Mouse (Mus musculus): Measurements from ENCODE around the gene Gtf3c1.

Gtf3c1 gene

DNA sequence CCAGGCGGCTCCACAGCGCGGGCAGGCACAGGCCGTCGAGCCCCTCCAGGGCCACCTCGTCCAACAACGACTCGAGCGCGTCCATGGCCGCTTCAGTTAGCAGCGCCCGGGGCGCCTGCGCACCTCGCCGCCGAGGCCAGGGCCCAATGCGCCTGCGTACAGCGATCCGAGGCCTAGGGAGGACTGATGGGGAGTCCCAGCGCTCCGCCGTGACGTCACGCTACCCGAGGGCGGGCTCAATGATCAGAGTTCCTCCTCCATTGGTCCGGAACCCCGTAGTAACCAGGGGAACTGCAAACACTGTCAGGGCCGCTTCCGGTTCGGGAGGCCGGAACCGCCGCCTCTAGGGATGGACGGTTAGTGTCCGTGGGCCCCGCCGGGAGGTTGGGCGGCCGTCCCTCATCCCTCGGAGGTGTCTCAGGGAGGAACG lies at the start of gene Gtf3c1, which contains the start of gene D430042O09Rik:
Gene Gtf3c1 (minus strand): TSS at position 188 of the 430 bp plus-strand sequence.
Gene D430042O09Rik (plus strand): TSS at position 296 of the 430 bp plus-strand sequence.
- peak; percentile 21; the same call in 1 of the 2 replicates for TF ChIP-seq GATA4 (IDR thresholded peaks at IDR 0.05; ENCODE audit: insufficient replicate concordance, low read length)

DNA sequence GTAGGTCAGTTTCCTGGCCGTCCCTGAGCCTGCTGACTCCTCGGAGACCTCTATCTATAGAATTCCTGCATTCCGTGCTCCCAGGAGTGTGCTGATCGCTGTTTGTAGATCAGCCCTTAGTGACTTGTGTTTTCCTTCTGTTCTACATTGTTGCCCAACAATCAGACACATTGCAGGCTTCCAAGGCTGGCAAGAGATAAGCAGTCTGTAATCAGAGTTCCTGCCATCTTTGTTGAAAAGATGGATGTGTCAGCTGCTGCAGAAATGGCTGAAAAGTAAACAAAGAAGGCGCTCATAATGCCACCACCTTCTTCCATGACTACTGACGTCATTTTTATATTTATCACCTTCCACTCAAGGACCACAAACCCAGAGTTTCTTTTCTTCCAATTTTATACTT lies 49.2 kb upstream of the Gtf3c1 start:
- no peak for TF ChIP-seq GATA4 (IDR thresholded peaks at IDR 0.05; ENCODE audit: insufficient replicate concordance, low read length)

DNA sequence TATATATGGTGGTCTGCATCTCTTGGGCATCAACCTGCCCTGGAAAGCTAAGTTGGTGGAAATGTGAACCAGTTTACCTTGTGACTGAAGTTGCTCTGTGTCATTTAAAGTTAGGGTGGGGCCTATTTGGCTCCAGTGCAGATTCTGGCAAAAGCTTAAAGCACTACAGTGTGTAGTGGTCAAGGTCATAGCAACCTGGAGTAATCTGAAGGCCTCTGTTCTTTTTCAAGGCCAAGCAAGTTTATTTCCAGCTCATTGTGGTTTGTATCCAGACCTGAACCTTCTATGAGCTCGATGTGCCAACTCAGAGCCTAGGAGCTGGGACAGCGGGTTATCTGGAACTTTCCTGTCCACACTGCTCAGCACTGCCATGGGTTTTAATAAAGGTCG lies 45.7 kb upstream of the Gtf3c1 start:
- TF ChIP-seq GATA4 (IDR thresholded peaks at IDR 0.05; ENCODE audit: insufficient replicate concordance, low read length), result no peak

DNA sequence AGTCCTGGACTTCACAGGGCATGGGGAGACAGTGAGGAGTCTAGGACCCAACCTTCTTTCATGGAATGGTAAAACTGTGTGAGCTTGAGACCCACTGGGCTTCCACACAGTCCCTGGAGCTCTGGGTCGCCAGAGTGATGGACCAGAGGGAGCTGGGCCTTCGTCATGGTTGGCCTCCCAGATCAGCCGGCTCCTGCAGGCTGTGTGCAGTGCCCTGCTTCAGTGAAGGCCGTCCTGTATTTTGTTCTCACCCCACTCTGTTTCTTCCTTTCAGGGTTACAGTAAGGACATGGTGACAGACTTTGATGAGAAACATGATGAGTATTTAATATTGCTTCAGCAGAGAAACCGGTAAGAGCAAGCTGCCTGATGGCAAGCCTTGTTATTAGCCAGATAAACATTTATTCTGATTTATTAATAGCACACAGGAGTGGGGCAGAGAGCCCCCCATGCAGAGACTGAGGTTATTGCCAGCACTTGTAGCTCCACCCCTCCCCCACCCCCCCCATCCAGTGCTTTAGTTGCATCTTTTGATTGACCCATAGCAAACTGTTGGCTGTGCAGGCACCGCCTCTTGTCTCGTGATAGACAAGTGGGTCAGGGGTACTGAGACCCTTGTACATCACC lies 45.2 kb upstream of the Gtf3c1 start:
- no peak for TF ChIP-seq GATA4 (IDR thresholded peaks at IDR 0.05; ENCODE audit: insufficient replicate concordance, low read length)

DNA sequence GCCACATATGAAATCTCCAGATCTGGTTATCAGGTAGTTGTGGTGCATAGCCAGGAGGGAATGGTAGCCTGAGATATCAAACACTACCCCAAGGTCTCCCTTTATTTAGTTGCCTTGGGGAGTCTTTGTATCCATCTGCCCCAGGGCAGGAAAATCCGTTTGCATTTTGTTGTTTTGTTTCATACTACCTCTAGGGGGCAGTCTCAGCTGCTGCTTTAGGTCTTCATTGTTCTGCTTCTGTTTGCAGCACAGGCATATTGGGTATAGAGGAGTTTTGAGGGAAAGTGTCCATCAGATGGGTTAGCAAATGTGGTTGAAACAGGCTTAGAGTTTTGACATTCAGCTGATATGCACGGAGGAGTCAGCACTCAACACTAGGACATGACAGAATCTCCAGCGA lies 40.6 kb upstream of the Gtf3c1 start:
- TF ChIP-seq GATA4 (IDR thresholded peaks at IDR 0.05; ENCODE audit: insufficient replicate concordance, low read length), result no peak

DNA sequence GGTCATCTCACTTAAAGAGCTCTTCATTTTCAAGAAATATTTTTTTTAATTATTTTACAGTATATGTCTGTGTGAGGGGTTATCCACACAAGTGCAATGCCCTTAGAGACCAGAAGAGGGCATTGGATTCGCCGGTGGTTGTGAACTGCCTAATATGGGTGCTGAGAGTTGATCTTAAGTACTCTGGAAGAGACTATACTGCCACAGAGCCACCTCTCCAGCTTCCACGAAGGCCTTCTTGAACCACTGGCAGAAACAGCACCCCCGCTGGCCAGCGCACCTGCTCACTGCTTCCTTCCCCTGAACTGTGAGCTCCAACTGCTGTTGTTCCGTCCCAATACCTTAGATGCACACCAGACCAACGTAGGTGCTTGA lies 39.7 kb upstream of the Gtf3c1 start:
- TF ChIP-seq GATA4 (IDR thresholded peaks at IDR 0.05; ENCODE audit: insufficient replicate concordance, low read length), result no peak

DNA sequence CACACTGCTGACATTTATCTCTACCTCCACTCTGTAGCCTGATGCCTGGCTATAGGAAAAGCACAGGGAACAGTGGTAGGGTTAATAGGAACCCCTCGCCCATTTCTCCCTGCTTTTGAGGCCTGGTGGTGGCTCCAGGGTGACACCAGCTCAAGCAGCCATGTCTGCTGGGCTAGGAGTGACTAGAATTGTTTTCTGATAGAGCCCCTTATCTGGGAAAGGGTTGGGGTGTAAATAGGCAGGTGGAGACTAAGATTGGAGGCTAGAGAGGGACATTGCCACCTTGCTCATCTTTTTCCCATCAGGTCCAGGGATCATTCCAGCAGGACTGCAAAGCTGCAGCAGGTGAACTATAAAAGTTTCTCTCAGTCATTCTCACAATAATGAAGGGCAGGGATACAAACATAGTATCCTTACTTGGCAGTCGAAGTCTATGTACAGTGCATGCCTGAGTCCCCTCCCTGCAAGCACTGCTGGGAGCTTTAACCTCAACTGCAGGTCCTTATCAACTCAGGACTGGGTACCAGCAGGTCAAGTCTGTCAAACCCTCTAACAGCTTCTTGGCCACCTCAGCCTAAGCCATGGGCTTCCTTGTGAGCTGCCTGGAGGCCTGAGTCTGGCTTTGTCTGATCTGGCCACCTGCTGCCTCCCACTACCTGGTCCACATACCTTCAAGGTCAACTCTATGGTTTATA lies 39.2 kb upstream of the Gtf3c1 start:
- no peak for TF ChIP-seq GATA4 (IDR thresholded peaks at IDR 0.05; ENCODE audit: insufficient replicate concordance, low read length)

DNA sequence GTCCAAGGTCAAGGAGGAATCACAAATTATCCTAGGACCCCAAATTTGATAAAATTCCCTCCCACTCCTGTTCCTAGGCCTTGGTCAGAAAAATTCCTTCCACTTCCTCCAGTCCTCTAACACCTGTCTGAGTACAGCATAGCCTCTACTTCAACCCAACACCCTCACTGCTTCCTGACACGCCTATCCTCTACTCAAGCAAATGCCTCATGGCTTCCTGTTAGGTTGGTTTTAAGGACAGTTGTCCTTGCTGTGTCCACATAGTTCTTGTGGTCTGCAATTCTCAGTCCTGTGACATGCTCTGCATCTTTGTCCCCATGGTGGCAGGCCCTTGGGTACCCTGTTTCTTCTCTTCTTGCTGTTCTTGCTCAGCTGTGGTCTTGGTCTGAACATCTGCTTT lies 37.2 kb upstream of the Gtf3c1 start:
- no peak for TF ChIP-seq GATA4 (IDR thresholded peaks at IDR 0.05; ENCODE audit: insufficient replicate concordance, low read length)

DNA sequence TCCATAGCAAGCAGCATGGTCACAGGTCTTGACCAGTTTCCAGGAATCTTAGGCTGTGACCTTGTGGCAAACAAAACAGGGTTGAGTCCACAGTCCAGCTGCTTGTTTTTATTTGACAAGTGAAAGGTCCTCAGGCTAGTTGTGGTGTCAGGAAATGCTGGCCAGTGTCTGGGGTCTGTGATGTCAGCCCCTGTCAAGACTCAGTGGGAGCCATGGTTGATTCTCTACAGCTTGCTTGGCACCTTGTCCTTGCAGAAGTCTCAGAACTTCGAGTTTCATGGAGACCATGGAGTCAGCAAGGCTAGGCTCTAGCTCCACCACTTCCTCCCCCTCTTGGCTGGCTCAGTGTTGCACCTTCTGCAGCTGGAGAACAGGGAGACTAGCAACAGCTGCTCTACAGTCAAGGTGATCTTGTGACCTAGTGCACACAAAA lies 33.7 kb upstream of the Gtf3c1 start:
- TF ChIP-seq GATA4 (IDR thresholded peaks at IDR 0.05; ENCODE audit: insufficient replicate concordance, low read length), result no peak

DNA sequence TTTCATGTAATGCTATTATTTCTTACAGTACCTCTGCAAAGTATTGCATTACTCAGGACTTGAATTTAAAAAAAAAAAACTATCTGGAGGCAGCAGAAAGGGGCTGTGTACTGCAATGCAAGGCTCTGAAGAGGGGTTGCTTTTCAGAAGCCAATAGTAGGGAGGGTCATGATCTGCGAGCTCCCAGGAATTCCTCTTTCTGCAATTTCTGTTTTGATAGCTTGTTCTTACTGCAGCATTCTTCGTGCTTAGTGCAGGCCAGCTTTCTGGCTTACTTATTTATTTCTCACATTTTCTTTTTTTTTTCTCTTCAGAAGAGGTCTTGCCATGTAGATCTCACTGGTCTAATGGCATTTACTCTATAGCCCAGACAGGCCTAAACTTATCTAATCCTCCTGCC lies 32.9 kb upstream of the Gtf3c1 start:
- no peak for TF ChIP-seq GATA4 (IDR thresholded peaks at IDR 0.05; ENCODE audit: insufficient replicate concordance, low read length)

DNA sequence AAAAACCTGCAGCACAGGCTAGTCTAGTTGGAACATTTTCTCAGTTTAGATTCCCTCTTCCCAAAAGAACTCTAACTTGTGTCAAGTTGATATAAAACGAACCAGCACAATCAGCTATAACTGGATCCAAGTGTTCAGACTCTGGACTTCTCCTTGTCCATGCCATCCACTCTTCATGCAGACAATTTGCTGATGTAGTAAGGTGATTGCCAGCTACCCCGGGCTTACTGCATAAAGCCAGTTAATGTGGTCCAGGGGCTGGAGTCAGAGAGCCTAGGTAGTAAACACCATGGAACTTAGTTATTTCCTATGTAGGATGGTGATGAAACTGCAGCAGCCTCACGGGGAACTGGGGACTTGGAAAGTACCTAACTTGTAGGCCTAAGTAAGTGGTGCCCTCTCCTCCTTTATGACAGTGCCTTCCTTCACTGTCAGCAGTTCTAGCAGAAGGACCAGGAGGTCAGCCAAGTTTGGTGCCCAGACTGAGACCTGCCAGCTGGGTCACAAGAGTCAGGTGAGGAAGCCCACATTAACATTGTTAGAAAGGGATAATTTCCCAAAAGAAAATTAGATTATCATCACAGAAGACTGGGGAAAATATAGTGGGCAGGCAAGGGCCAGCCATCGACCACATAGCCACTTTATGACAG lies 28.9 kb upstream of the Gtf3c1 start:
- TF ChIP-seq GATA4 (IDR thresholded peaks at IDR 0.05; ENCODE audit: insufficient replicate concordance, low read length), result no peak

DNA sequence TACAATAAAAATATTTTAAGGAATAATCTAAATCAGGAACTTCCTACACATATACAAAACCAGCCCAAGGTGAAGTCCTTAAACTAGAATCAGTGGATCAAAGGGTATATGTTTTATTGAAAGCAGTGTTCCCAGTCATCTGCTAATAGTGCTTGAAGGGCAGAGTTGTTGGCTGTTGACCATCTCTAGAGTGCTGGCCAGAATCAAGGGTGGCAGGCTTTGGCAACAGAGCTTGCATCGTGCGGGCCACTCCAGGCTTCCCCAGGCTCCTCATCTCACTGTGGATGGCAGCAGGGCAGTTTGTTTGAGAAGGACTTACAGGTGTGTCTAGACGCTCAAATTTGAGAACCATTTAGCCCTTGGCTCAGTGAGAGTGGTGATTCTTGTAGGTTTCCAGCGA lies 26.2 kb upstream of the Gtf3c1 start:
- no peak for TF ChIP-seq GATA4 (IDR thresholded peaks at IDR 0.05; ENCODE audit: insufficient replicate concordance, low read length)

DNA sequence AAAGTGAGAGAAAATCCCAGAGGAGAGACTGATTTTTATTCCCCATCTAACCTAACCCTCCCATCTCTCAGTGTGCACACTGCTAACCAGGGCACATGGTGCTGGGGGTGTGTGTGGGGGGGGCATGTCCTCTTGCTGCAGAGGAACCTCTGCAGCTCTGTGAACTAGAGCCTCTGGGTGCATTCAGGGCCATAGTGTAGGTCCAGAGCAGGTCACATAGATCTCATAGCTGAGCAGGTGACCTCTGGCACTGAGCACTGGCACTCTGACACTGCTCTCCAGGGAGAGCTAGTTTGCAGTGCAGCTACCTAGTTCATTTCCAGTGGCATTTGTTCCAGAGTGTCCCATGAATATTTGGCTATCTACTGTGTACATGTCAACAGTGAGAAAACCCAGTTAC lies 24.1 kb upstream of the Gtf3c1 start:
- TF ChIP-seq GATA4 (IDR thresholded peaks at IDR 0.05; ENCODE audit: insufficient replicate concordance, low read length), result no peak

DNA sequence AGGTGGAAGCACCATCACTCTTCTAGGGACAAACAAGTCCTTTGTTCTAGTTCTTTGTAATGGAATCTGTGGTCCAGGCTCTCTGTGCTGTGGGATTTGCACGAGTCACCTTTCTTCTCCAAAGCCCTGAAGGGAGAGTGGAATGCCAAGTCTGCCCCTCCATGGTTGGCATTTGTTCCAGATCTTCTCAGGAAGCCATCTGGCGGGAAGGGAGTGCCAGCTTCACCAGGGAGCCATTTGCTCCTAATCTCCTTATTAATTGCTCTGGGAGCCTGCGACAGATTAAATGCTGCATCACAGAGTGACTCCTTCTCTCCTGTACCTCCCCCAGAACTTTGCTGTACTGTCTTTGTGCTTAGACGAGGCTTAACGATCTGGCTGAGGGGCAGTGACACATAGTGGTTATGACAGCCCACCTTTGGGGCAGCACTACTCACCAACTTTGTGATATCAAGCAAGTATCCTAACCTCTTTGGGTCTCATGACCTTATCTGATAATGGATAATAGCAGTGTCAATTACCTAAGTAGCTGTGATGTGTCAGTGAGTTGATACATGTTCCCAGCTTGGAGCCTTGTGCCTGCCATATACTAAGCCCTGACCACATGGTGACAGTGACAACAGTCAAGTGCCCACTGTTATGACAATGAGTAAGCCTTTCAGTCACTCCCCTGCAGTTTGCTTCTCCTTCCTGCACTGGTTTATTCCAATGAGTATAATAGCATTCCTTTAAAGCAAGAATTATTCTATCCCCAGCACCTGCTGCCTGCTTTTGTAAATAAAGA lies 15.8 kb upstream of the Gtf3c1 start:
- no peak for TF ChIP-seq GATA4 (IDR thresholded peaks at IDR 0.05; ENCODE audit: insufficient replicate concordance, low read length)

DNA sequence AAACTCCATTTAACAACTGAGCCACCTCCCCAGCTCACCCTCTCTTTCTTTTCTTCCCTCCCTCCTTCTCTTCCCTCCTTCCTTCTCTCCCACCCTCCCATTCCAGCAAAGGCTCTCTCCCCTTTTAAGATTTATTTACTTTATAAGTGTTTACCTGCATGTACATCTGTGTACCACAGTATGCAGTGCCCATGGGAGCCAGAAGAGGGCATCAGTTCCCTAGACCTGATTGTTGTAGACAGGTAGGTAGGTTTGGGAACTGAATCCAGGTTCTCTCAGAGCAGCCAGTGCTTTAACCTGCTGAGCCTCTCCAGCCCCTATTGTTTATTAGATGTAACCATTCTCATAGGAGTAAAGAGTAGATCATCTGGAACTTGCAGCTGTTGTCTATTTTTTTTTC lies 14.5 kb upstream of the Gtf3c1 start:
- TF ChIP-seq GATA4 (IDR thresholded peaks at IDR 0.05; ENCODE audit: insufficient replicate concordance, low read length), result no peak
